Mouse (Mus musculus) lung, adult 2 months (tissue): ENCODE results near the gene Btg4.

Experiments used
- CTCF ChIP-seq: fragments of 200-500 bp; IDR thresholded peaks from 2 replicates; pipeline ENCODE4 v1.5.1; 2011; ENCODE audit warnings: mild to moderate bottlenecking, low read length, control low read depth; ENCODE audit not compliant: insufficient read depth
- POLR2A ChIP-seq: fragments of 200-500 bp; IDR thresholded peaks from 2 replicates; pipeline ENCODE4 v1.6.1; 2011; ENCODE audit warnings: low read depth, mild to moderate bottlenecking, control low read depth, low read length, borderline replicate concordance; ENCODE audit errors: extremely low read depth

- TF ChIP-seq CTCF (no peak), POLR2A (no peak)
Observed at GRCm38 (mm10) chr9:51163989-51164388, 103.3 kb downstream of the Btg4 start.
